Mouse (Mus musculus) limb, embryonic 12.5 days (tissue): Measurements from ENCODE around the gene Gm20521. TPM values are rescaled to one million over a fixed set of nuclear protein-coding genes. Genes with fewer than 3 reads are reported as not detected.

ENCODE experiments used
- ATAC-seq: fragments of 200-750 bp; cut with Nextera tagmentation; 2 replicates; pipeline ENCODE4 v1.8.0; 2017; ENCODE audit warnings: low read depth, moderate TSS enrichment; ENCODE audit not compliant: insufficient number of reproducible peaks, insufficient read depth, low FRiP score, low TSS enrichment
- H3K27ac ChIP-seq: fragments of 300-500 bp; sonication (generic); 2 replicates; pipeline ENCODE4 v1.5.1; 2016; ENCODE audit warnings: mild to moderate bottlenecking, moderate library complexity
- H3K27me3 ChIP-seq: fragments of 300-500 bp; sonication (generic); 2 replicates; pipeline ENCODE4 v1.6.1; 2016; ENCODE audit warnings: mild to moderate bottlenecking, moderate library complexity
- H3K36me3 ChIP-seq: fragments of 300-500 bp; sonication (generic); 2 replicates; pipeline ENCODE4 v1.6.1; 2016; ENCODE audit warnings: mild to moderate bottlenecking, moderate library complexity
- H3K4me1 ChIP-seq: fragments of 300-500 bp; sonication (generic); replicated peaks from 2 replicates; pipeline ENCODE4 v1.6.1; 2016
- H3K4me2 ChIP-seq: fragments of 300-500 bp; sonication (generic); 2 replicates; pipeline ENCODE4 v1.6.1; 2016; ENCODE audit warnings: mild to moderate bottlenecking, moderate library complexity
- H3K4me3 ChIP-seq: fragments of 300-500 bp; sonication (generic); replicated peaks from 2 replicates; pipeline ENCODE4 v1.5.1; 2016; ENCODE audit warnings: mild to moderate bottlenecking
- H3K9ac ChIP-seq: fragments of 300-500 bp; sonication (generic); replicated peaks from 2 replicates; pipeline ENCODE4 v1.6.1; 2016; ENCODE audit warnings: mild to moderate bottlenecking, moderate library complexity
- H3K9me3 ChIP-seq: fragments of 300-500 bp; sonication (generic); 2 replicates; pipeline ENCODE4 v1.6.1; 2016; ENCODE audit warnings: mild to moderate bottlenecking, moderate library complexity
- WGBS: fragments of 180-500 bp; shearing (Covaris S2); methylation state at CpG from one replicate; pipeline ENCODE4 v1.1.7; 2016; 5-methylcytosine and 5-hydroxymethylcytosine counted together
- polyA plus RNA-seq: library from polyadenylated mRNA; unstranded; fragments of >200 nt; fragmentation: Nextera tagmentation; extraction: Ambion mirVana; gene quantifications from 2 replicates; pipeline ENCODE4 v1.2.1, GENCODE M21; 2016

The Gm20521 gene
- polyA plus RNA-seq, 1 experiment from 2014 or later: not detected

GRCm38 (mm10) chr14:54924641-54925348 is 41.6 kb downstream of the Gm20521 start:
- H3K9me3 ChIP-seq: peaks cover 20% of the 10 kb centered on the region
- ATAC-seq: peak; percentile 18; the same call in 1 of the 2 replicates
- H3K27me3 ChIP-seq: no peaks in the 10 kb centered on the region
- peak overlapping the region; percentile 87 for H3K4me2 ChIP-seq
- H3K4me1 ChIP-seq: peaks cover 46% of the 10 kb centered on the region
- peak overlapping the region; percentile 89 for H3K9ac ChIP-seq
- peak overlapping the region; percentile 100 for H3K27ac ChIP-seq
- WGBS: 7% methylated on average over 7 of the region's 7 CpGs
- H3K4me3 ChIP-seq: peak overlapping the region; percentile 59
- H3K36me3 ChIP-seq: peaks cover 34% of the 10 kb centered on the region

GRCm38 (mm10) chr14:54925349-54926342 is 42.4 kb downstream of the Gm20521 start, which contains the start of gene Efs:
Gene Efs (minus strand): TSS chr14:54926126.
- Histone ChIP-seq H3K4me2 (peak within 1 kb of the TSS; percentile 87), H3K36me3 (peaks cover 25% of the 10 kb centered on the region), H3K9me3 (peaks cover 19% of the 10 kb centered on the region), H3K4me1 (peaks cover 50% of the 10 kb centered on the region), H3K9ac (peak within 1 kb of the TSS; percentile 89), H3K4me3 (peak within 1 kb of the TSS; percentile 59), H3K27me3 (no peaks in the 10 kb centered on the region), H3K27ac (peak within 1 kb of the TSS; percentile 100)
- WGBS: 1% methylated on average over 52 of the region's 57 CpGs
- peak; percentile 45 for ATAC-seq

- peak; percentile 91 for ATAC-seq
- Histone ChIP-seq H3K4me3 (peak overlapping the region; percentile 59), H3K4me1 (peaks cover 50% of the 10 kb centered on the region), H3K9ac (peak overlapping the region; percentile 89), H3K4me2 (peak overlapping the region; percentile 87), H3K9me3 (peaks cover 10% of the 10 kb centered on the region), H3K27ac (peak overlapping the region; percentile 100), H3K27me3 (no peaks in the 10 kb centered on the region), H3K36me3 (peaks cover 16% of the 10 kb centered on the region)
- 0% methylated on average over 47 of the region's 58 CpGs for WGBS
These were observed 43.3 kb downstream of the Gm20521 start for GRCm38 (mm10) chr14:54926401-54927158.

- no peak for ATAC-seq
- peak overlapping the region; percentile 89 for H3K9ac ChIP-seq
- H3K4me1 ChIP-seq: peaks cover 50% of the 10 kb centered on the region
- H3K27ac ChIP-seq: peak overlapping the region; percentile 100
- H3K27me3 ChIP-seq: no peaks in the 10 kb centered on the region
- peaks cover 9% of the 10 kb centered on the region for H3K36me3 ChIP-seq
- WGBS: 6% methylated on average over 7 of the region's 7 CpGs
- H3K9me3 ChIP-seq: peaks cover 3% of the 10 kb centered on the region
- H3K4me3 ChIP-seq: peak overlapping the region; percentile 59
- peak overlapping the region; percentile 87 for H3K4me2 ChIP-seq
These were observed 44.1 kb downstream of the Gm20521 start for GRCm38 (mm10) chr14:54927296-54927695.

GRCm38 (mm10) chr14:54929801-54930200 is 46.6 kb downstream of the Gm20521 start:
- Histone ChIP-seq H3K27me3 (no peaks in the 10 kb centered on the region), H3K4me1 (peaks cover 40% of the 10 kb centered on the region), H3K4me2 (no peak overlapping the region), H3K9ac (no peak overlapping the region), H3K4me3 (no peak overlapping the region), H3K36me3 (no peaks in the 10 kb centered on the region), H3K27ac (no peak overlapping the region), H3K9me3 (no peaks in the 10 kb centered on the region)
- 77% methylated on average over 5 of the region's 5 CpGs for WGBS
- ATAC-seq: no peak

GRCm38 (mm10) chr14:54930431-54930830 is 47.2 kb downstream of the Gm20521 start:
- H3K9ac ChIP-seq: no peak overlapping the region
- H3K4me1 ChIP-seq: peaks cover 34% of the 10 kb centered on the region
- no peak overlapping the region for H3K4me3 ChIP-seq
- no peaks in the 10 kb centered on the region for H3K9me3 ChIP-seq
- H3K4me2 ChIP-seq: no peak overlapping the region
- no peaks in the 10 kb centered on the region for H3K27me3 ChIP-seq
- ATAC-seq: no peak
- no peaks in the 10 kb centered on the region for H3K36me3 ChIP-seq
- 23% methylated on average over 2 of the region's 2 CpGs for WGBS
- H3K27ac ChIP-seq: no peak overlapping the region

GRCm38 (mm10) chr14:54932645-54933150 is 49.5 kb downstream of the Gm20521 start, which contains the start of gene Il25:
Gene Il25 (plus strand): TSS chr14:54932695.
- no peak within 1 kb of the TSS; the same call in 1 of the 2 replicates for H3K9ac ChIP-seq
- 0 out of 2 replicates have a peak, but pooled peaks have one; percentile 7 for ATAC-seq

GRCm38 (mm10) chr14:54935904-54936830 is 52.9 kb downstream of the Gm20521 start, which contains the start of gene Cmtm5:
Gene Cmtm5 (plus strand): TSS chr14:54936261.
- ATAC-seq: no peak
- Histone ChIP-seq H3K27me3 (no peaks in the 10 kb centered on the region), H3K4me2 (peak within 1 kb of the TSS; percentile 11; the same call in 1 of the 2 replicates), H3K4me1 (peaks cover 26% of the 10 kb centered on the region), H3K9me3 (no peaks in the 10 kb centered on the region), H3K9ac (peak within 1 kb of the TSS; percentile 31; the same call in 1 of the 2 replicates), H3K36me3 (no peaks in the 10 kb centered on the region), H3K27ac (peak within 1 kb of the TSS; percentile 79), H3K4me3 (0 out of 2 replicates have a peak within 1 kb of the TSS, but pooled peaks have one; percentile 2)
- 38% methylated on average over 8 of the region's 8 CpGs for WGBS

More at GRCm38 (mm10) chr14:54932645-54933150, 49.5 kb downstream of the Gm20521 start, which contains the start of gene Il25:
- Histone ChIP-seq H3K36me3 (no peaks in the 10 kb centered on the region), H3K4me2 (0 out of 2 replicates have a peak within 1 kb of the TSS, but pooled peaks have one; percentile 4), H3K4me3 (no peak within 1 kb of the TSS), H3K9me3 (no peaks in the 10 kb centered on the region), H3K4me1 (peaks cover 28% of the 10 kb centered on the region), H3K27ac (no peak within 1 kb of the TSS), H3K27me3 (no peaks in the 10 kb centered on the region)
- WGBS: 21% methylated on average over 6 of the region's 6 CpGs

GRCm38 (mm10) chr14:54936831-54937160 is 53.6 kb downstream of the Gm20521 start:
- Histone ChIP-seq H3K4me2 (peak overlapping the region; percentile 11; the same call in 1 of the 2 replicates), H3K9ac (peak overlapping the region; percentile 31; the same call in 1 of the 2 replicates), H3K27me3 (no peaks in the 10 kb centered on the region), H3K4me3 (0 out of 2 replicates have a peak overlapping the region, but pooled peaks have one; percentile 2), H3K27ac (peak overlapping the region; percentile 79), H3K4me1 (peaks cover 26% of the 10 kb centered on the region), H3K9me3 (no peaks in the 10 kb centered on the region), H3K36me3 (no peaks in the 10 kb centered on the region)
- no peak for ATAC-seq
- WGBS: 61% methylated on average over 6 of the region's 6 CpGs
